Mouse (Mus musculus): Measurements from ENCODE around the gene Gabarap.

Gene Gabarap

DNA sequence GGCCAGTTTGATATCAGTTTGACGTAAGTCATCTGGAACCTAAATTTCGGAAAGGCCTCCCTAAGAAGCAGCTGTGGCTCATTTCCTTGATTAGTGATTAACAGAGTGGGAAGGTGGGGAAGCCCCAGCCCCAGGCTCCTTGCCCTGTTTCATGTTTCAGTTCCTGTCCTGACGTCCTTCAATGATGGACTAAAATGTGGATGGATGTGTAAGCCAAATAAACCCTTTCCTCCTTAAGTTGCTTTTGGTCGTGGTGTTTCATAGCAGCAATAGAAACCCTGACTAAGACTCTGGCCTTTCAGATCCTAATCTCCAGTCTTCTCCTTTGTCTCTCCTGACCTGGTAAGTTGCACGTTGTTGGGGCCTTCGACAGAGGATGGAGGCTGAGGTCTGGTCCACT lies 20.7 kb upstream of the Gabarap start:
- DNase-seq: no peak

DNA sequence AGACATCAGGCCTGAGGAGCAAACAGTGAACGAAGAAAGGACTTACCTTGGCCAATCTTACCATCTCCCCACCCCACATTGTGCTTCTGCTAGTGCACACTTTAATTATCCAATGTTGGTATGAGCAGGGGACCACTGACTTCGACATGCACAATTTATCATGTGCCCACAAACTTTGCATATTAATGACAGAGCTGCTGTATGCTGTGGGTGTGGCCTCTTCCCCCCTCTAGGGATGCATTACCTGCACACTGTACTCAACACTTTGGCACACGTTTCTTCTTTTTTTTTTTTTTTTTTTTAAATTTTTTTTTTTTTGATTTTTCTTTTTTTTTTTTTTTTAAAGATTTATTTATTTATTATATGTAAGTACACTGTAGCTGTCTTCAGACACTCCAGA lies 20.2 kb upstream of the Gabarap start:
- DNase-seq: no peak

DNA sequence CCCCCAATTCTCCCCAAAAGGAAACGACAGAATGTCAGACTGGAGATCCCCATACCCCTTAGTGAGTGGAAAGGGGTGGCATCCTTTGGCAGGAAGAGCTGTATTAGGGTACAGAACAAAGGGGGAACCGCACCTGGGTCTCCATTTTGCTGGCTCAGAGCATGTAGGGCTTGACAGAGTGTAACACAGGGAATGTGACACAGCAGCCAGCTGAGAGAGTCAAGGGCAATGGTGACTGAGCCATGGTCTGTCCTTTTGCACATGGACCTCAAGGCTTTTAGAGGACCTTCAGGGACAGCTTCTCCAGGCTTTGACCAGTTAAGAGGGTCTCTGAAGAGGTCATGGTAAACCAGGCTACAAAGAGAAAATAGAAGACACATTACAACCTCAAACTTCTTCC lies 16.0 kb upstream of the Gabarap start:
- no peak for DNase-seq

DNA sequence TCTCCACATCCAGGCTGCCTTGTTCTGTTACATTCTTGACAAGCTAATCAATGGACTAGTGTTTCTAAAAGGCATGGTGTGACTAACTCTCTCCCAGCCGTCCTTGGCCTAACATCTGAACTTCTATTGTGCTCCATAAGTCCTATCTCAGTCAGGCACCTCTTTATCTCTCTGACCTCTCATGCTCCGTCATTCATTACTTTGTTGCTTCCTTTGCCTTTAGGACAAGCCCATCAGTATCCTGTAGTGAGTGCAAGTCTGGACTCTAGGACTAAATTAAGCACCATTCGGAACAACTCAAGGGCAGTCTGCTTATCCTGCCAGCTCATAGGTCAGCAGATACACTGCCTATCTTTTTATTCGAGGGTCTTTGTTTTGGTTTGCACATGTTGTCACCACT lies 14.7 kb upstream of the Gabarap start:
- no peak for DNase-seq

DNA sequence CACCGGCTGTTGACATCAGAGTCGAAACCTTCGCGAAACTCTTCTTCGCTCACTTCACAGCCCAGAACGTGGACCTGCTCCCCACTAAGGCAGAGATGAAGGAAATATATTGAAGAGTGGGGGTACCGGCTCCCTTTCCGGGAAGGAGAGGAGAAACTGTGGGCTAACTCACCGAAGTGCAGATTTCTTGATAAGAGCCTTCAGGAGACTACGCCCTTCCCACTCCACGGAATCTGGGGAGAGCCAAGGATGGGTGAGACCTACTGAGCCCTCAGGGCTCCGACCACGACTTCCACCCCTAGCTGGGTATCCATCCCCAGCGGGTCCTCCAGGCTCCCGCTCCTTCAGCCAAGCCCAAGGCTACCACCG lies 11.1 kb upstream of the Gabarap start:
- no peak for DNase-seq

DNA sequence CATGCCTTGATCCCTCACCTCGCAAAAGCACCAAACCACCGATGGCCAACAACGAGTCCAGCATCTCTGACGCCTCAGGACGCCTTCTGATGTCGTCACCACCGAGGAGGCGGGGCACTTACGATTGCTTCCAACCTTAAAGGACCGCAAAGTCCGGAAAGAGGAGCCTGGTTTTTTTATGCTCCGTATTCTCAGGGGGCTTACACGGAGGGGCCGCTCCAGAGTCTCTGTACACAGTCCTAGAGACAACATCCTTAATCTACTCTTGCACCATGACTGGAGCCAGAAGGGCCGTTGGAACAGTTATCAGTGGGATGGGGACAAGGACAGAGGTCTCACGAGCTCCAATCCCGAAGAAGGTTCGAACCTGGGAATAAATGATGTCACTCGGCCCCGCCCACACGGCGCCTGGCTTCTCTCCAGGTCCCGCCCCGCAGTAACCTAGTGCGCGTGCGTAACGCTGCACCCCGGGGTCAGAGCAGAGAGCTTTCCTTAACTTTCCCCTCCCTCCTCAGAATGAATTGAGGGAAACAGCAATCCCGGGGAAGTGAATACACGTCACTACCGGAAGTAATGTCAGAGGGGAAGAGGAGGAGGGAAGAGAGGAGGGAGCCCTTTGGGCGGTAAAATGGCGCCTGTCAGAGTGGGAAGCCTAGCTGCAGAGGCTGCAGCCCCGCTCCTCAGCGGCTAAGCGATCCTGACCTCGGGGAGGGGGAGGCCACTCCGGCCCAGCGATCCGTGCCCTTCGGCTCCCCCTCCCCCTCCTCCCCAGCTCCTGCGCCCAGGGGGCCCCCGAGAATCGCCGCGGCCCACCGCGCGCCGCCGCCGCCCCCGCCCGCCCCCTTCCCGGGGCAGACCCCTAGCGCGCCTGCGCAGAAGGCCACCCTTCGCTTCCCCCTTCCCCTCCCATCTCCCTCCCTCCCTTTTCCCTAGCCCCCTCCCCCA lies 10.5 kb upstream of the Gabarap start:
- peak; percentile 97 for DNase-seq

DNA sequence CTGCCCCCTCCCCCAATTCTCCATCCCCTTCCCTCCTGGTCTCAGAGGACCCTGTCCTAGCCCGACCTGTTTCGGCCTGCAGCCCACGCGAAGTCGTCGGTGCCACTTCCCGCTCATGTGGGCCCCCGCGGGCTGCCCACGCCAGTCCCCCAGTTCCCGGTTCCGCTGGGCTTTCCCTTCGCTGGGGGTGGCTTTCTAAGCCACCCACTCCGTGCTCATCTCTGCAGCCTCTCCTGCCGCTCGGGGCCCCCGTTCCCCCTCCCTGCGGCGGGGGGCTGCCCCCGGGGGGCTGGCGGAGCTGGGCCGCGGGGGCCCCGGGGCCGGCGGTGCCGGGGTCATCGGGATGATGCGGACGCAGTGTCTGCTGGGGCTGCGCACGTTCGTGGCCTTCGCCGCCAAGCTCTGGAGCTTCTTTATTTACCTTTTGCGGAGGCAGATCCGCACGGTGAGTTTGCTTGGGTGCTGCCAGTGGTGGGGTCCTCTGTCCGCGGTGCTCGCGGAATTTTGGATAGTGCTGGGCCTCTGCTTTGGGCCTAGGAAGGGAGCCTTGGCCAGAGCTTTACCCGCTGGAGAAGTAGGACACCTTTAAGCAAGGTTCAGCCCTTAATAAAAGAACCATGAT lies 9.7 kb upstream of the Gabarap start, which contains the start of gene Ctdnep1:
TSS of gene Ctdnep1 (plus strand) at position 16 of the 622 bp plus-strand sequence.
- peak in 1 of 2 experiments; percentile 24 for DNase-seq

DNA sequence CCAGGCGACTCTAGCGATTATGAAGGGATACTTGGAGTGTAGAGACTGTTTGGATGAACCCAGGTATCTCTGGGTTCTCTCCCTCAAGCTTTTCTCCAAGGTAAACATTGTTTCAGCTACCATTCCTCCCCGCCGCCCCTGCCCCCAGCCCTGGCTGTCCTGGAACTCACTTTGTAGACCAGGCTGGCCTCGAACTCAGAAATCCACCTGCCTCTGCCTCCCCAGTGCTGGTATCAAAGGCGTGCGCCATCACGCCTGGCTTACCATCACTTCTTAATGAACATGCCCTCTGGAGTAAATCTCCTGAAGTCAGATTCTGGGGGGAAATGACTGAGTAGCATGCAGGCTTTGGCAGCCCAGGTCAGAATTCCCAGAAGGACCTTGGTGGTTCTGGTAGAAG lies 8.7 kb upstream of the Gabarap start, which contains the start of gene Elp5:
TSS of gene Elp5 (minus strand) at position 293 of the 400 bp plus-strand sequence.
- no peak for DNase-seq

DNA sequence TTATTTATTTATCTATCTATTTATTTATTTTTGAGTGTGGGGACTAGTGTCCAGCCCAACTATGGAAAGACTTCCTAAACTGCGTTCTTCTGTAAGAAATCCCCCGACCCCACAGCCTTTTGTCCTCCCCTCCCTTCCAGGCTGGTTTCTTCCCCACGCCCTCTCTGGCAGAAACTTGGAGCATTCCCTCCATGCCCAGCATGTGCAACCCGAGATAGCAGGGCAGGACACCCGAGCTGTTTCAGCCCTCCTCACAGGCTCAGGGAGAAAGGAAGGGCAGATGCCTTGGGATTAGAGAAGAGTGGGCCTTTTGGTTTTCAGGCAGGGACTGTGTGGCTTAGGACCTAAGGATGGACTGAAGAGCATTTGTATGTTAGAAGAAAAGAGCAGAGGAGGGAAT lies 8.1 kb upstream of the Gabarap start:
- no peak for DNase-seq

DNA sequence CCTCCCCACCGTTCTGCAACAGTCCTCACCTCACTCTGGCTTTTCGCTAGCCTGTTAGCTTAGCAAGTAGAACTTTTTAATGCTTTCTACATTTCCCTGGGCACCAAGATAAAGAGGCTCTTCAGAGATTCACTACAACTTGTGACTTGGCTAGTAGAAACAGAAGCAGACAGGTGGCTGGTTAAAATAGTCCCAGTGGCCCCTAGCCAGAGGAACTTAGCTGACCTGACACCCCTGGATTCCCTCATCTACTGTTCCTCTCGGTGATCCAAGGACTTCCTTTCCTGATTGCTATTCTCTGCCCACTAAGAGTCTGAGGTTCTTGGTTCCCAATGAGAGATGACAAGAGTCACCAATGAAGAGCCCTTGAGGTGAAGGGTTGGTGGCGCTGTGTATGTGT lies 7.6 kb upstream of the Gabarap start:
- DNase-seq: no peak

DNA sequence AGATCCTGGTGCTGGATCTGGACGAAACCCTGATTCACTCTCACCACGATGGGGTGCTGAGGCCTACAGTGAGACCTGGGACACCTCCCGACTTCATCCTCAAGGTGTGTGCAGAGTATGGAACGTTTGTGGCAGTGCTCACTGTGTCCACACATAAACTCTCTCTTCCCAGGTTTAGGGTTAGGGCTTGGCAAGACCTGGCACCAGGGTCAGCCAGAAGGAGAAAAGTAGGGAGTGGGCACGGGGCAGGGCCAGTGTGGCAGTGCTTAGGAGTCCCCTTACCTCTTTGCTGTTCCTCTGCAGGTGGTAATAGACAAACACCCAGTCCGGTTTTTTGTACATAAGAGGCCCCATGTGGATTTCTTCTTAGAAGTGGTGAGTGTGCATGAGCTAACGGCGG lies 6.5 kb upstream of the Gabarap start:
- DNase-seq: no peak

DNA sequence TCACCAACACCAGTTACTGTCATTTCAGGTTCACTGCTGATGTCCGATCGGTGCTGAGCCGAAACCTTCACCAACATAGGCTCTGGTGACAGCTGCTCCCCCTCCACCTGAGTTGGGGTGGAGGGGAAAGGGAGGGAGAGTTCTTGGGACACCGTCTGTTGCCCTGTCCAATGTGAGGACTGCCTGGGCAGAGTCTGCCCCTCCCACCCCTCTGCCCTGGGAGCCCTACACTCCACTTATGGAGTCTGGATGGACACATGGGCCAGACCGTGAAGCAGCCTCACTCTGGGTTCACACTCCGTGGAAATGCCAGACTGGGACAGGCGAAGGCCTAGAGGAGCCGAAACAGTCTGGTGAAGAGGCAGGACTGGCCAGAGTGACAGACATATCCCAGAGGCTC lies 994 bp upstream of the Gabarap start:
- DNase-seq: peak in 1 of 2 experiments; percentile 1

DNA sequence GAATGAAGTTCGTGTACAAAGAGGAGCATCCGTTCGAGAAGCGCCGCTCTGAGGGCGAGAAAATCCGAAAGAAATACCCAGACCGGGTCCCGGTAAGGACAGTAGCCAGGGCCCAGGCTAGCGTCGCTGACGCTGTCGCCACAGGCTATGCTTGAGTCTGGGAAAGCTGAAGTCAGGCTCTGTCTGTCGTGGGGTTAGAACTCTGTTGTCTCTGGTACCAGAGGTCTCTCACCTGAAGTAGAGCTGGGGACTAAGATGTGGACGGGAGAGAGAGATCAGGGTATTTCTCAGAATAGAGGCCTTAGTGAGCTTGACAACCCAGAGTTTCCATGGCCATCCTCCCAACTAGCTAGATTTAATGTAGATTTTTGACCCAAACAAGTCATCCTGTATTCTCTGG lies 768 bp downstream of the Gabarap start:
- DNase-seq: no peak

DNA sequence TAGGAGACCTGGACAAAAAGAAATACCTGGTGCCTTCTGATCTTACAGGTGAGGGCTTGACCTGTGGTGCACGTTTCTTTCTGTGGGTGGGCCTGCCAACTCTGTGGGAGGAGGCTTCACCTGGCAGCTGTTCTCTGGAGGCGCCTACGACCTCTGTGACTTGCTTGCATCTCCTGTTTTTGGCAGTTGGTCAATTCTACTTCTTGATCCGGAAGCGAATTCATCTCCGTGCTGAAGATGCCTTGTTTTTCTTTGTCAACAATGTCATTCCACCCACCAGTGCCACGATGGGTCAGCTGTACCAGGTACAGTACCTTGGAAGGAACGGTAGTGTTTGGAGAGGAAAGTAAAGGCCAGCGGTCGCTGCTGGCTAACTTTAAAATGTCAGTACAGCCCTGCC lies 1.5 kb downstream of the Gabarap start:
- DNase-seq: peak; percentile 52 to 56

DNA sequence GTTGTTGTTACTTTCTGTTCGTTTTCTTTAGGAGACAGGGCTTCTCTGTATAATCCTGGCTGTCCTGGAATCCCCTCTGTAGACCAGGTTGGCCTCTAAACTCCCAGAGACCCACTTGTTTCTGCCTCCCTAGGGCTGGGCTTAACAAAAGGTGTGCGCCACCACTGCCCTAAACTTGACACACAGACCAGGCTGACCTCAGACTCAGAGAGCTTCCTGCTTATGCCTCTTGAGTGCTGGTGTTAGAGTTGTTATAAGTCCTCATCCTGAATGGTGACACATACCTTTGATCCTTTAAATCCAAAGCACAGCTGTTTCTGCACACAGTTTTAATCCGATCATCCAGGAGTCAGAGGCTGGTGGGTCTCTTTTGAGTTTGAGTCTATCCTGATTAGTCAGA lies 2.0 kb downstream of the Gabarap start:
- no peak for DNase-seq

DNA sequence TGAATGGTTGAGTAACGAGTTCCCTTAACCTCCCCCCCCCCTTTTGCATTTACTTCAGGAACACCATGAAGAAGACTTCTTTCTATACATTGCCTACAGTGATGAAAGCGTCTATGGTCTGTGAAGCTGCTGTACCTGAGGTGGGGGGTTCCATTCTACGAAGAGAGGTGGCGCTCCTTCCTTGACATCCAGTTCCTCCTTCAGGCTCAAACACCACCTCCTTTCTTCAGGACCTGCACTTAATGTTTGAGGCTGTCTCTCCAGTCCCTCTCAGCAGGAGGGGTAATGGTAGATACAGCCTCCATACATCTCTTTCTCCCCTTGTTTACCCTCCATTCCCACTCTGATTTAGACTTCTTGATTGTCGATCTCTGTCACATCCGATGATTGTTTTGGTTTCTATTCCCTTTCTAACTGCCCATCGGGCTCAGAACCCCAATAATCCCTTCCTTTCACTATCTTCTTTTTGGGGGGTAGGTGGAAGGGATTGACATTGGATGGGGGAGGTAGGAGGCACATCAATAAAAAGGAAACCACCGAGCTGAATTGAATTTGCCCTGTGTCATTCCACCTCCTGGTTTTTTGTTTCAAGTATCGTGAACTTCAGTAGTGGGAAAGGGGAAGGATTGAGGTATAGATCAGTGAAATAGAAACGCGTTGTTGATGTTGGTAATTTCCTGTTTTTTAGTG lies 3.6 kb downstream of the Gabarap start:
- DNase-seq: no peak

DNA sequence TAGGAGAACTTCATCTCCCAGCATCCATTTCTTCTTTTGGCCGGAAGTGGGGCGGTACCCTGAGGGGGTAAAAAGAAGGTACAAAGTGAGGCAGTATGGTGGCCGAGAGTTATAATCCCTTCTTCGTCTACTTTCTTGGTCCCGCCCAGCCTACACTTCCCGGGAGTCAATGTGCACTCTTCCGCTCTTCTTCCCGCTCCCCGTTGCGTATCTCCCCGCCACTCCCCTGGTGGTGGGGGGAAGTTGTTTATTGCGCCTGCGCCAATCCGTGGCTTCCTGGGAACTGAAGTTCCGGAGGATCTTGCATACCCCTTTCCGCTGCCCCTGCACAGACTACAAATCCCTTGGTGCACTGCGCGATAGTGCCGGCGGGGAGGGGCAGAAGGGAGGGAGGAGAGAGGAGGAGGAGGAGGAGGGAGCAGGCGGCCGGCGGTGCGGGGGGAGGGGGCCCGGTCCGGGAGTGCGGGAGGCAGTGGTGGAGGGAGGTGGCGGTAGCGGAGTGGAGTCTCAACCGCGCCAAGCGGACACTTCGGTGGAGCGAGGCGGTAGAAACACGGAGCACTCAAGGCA lies 4.5 kb downstream of the Gabarap start, which contains the start of gene Phf23:
TSS of gene Phf23 (plus strand) at position 387 of the 570 bp plus-strand sequence.
- DNase-seq: peak; percentile 98 to 99

DNA sequence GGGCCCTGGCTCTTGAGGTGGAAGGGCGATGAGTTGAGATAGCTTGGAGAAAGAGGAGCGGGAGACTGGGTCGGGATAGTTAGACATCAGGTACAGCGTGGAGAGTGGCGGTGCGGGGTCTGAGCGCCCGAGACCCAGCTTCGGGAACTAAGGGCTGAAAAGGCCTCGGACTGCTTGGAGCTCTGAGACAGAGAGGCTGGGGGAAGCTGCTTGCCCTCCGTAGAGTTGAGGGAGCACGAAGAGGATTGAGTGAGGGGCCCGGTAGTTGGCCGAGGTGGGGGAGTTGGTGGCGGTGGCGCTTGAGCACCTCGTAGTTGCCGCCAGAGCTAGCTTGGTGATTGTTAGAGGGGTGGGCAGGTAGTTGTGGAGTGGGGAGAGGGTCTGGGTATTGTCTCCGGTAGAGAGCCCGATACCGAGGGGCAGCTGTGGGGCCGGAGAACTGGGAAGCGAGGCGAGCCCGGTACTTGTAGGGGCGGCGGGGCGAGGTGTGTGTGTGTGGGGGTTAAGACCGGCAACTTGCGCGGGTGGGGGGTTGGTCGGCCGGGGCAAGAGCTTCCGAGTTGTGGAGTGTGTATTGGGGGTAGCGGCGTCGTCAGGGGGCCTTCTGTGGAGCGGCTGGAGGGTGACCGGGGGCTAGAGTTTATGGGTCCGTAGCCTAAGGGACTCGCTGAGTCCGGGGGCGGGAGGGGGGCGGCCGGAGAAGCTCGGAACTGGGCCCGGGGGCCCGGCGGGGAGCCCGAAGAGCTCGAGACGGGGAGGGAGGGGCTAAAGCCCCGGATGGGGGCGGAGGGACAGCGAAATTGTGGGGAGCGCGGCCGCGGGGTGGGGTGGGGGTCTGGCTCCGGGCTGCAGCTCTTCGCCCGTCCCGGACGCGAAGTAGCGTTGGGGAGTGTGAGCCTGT lies 5.5 kb downstream of the Gabarap start:
- peak; percentile 42 to 77 for DNase-seq

DNA sequence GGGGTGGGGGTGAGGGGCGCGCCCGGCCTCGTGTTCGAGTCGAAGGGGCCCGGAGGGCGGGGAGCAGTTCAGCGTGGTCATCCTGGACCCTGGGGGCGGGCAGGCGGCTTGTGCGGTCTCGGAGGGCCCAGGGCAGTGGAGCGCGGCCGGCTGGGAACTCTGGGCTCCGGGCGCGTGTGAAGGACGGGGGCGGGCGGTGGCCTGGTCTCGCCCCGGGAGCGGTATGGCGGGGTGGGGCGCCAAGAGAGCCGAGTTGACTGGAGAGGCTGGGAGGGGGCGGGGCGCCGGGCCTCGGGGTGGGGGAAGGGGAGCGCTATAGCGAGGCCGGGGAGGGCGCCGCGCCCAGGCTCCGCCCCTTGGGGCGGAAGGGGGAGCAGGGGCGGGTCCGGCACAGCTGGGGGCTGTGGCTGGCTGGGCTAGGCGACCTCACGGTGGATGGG lies 6.1 kb downstream of the Gabarap start:
- peak; percentile 94 to 97 for DNase-seq

DNA sequence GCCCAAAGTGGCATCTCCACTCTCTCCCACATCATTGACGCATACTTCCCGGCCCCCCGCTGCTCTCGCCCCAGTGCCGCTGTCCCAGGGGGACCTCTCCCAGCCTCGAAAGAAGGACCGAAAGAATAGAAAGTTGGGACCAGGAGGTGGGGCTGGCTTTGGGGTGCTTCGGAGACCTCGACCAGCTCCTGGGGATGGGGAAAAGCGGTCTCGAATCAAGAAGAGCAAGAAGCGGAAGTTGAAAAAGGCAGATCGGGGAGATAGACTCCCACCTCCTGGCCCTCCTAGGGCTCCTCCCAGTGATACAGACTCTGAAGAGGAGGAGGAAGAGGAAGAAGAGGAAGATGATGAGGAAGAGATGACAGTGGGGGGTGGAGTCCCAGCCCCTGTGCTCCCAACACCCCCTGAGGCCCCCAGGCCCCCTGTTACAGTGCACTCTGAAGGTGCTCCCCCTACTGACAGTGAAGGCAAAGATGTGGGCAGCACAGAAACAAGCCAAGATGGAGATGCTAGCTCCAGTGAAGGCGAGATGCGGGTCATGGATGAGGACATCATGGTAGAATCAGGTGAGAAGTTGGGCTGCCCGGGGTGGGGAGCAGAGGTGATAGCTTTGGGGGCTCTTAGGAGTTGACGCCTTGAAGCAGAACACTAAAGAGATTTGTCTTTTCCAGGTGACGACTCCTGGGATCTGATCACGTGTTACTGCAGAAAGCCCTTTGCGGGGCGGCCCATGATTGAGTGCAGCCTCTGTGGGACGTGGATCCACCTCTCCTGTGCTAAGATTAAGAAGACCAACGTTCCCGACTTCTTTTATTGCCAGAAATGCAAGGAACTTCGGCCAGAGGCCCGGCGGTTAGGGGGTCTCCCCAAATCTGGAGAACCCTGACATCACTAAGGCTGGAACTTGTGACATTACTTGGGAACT lies 7.9 kb downstream of the Gabarap start:
- DNase-seq: no peak

DNA sequence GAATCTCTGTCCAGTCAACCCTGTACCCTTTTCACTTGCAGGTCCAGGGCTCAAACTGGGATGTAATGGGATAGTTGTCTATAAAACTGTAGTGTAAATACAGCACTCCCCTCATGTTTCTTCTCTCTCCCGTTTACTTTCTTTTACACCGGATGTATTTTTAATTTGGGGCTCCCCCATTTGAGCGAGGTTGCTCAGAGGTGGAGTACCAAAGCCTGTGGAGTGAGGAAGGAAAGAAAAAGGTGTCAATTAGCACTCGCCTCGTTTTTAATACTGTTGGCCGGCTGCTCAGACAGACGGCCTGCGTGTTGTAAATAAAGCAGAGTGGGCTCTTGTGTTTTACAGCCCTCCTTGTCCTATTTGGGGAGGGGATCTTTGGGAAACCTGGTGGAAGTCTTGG lies 8.7 kb downstream of the Gabarap start:
- no peak for DNase-seq
